Mouse (Mus musculus): ENCODE results near the gene Kcnma1.

DNA sequence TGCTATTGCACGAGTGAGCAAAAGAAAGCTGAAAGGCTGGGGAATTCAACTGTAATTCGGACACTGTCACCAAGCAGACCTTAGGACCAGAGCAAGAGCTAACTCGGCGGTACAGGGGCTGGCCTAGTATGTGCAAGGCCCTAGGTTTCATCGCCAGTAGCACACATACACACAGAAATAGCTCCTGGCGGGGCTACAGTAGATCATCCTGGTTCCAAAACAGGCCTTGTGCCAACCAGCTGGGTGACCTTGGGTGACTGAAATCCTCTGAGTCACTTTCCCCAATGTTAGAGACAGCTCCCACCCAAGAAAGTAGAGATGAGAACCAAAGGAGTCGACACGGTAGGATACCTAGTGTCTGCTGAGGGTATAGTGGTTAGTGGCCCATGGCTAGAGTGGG is 72.2 kb downstream of the Kcnma1 start:
- no peak for TF ChIP-seq CTCF (IDR thresholded peaks at IDR 0.05; ENCODE audit: borderline replicate concordance, control insufficient read depth, extremely low read depth, insufficient read depth, low read length, poor library complexity)
- TF ChIP-seq POLR2A (IDR thresholded peaks at IDR 0.05; ENCODE audit: control insufficient read depth, extremely low read depth, insufficient read depth, low read length, poor library complexity) = no peak
